Mouse (Mus musculus): ENCODE data around the gene Cst3. TPM values are rescaled to one million over a fixed set of nuclear protein-coding genes. Genes with fewer than 3 reads are reported as not detected.

Gene Cst3
- polyA plus RNA-seq (2015; fragmentation: Nextera tagmentation; extraction: Ambion mirVana), result 482 and 493 TPM in 2 replicates

DNA sequence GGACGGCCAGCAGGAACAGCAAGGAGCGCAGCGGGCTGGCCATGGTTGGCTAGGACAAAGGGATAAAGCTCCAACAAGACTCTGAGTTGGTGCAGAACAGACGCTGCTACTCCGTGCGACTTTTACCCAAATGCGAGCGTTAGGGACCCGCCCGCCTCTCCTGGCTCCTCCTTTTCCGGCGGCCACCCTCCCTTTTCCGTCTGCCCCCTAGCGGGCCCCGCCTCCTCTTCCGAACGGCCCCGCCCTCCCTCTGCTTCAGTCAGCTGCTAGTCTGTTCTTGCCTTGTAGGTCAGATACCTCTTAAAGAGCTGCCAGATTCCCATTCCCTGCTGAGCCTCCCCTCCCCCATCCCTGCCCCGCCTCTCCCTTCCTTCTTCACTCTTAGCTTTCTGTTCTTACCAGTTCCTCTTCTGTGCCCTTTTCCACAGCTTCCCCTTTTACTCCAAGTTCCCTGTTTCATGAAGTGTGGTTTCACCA lies at the start of gene Cst3:
Cst3 (minus strand) TSS at position 358 of the 477 bp plus-strand sequence.
- Histone ChIP-seq H3K27me3 (replicated peaks; ENCODE audit: control insufficient read depth, insufficient read depth, low read length) (no peaks in the 10 kb centered on the region), H3K27ac (ENCODE audit: low read length) (peak within 1 kb of the TSS; percentile 78), H3K36me3 (ENCODE audit: control insufficient read depth, insufficient read depth) (peaks cover 16% of the 10 kb centered on the region), H3K4me1 (replicated peaks; ENCODE audit: control insufficient read depth, insufficient read depth, low read length) (peaks cover 25% of the 10 kb centered on the region), H3K9me3 (ENCODE audit: control insufficient read depth, low read length) (no peaks in the 10 kb centered on the region), H3K4me3 (replicated peaks; ENCODE audit: low read length) (peak within 1 kb of the TSS; percentile 64), H3K4me2 (ENCODE audit: low read length) (peak within 1 kb of the TSS; percentile 88), H3K9ac (replicated peaks; ENCODE audit: low read depth, low read length) (peak within 1 kb of the TSS; percentile 89)
- WGBS, result 0% methylated on average over 19 of the region's 19 CpGs
- ATAC-seq, result peak; percentile 96

DNA sequence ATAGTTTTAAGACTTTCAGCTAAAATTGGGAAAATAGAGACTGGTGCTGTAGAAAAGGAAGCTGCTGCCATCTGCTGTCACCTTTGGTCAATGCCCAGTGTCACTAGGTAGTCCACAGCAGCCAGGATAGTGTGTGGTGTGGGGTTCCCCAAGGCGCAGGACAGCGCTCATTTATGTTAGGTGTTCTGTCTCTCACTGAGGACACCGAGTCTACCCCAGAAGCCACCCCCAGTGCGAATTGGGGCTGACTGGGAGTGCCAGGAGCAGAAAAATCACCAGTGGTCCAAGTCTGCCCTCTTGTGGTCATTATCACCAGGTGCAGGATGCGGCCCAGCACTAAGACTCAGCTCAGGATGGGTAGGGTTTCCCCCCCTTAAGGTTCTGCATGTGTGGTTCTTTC lies 26.8 kb upstream of the Cst3 start:
- no peaks in the 10 kb centered on the region for H3K4me1 ChIP-seq (replicated peaks; ENCODE audit: control insufficient read depth, insufficient read depth, low read length)
- H3K27ac ChIP-seq (ENCODE audit: low read length), result no peak overlapping the region
- no peaks in the 10 kb centered on the region for H3K36me3 ChIP-seq (ENCODE audit: control insufficient read depth, insufficient read depth)
- H3K4me2 ChIP-seq (ENCODE audit: low read length), result no peak overlapping the region
- H3K9me3 ChIP-seq (ENCODE audit: control insufficient read depth, low read length), result no peaks in the 10 kb centered on the region
- H3K27me3 ChIP-seq (replicated peaks; ENCODE audit: control insufficient read depth, insufficient read depth, low read length), result no peaks in the 10 kb centered on the region
- H3K9ac ChIP-seq (replicated peaks; ENCODE audit: low read depth, low read length), result no peak overlapping the region
- peak; percentile 87 for ATAC-seq
- no peak overlapping the region for H3K4me3 ChIP-seq (replicated peaks; ENCODE audit: low read length)
- 10% methylated on average over 5 of the region's 5 CpGs for WGBS

DNA sequence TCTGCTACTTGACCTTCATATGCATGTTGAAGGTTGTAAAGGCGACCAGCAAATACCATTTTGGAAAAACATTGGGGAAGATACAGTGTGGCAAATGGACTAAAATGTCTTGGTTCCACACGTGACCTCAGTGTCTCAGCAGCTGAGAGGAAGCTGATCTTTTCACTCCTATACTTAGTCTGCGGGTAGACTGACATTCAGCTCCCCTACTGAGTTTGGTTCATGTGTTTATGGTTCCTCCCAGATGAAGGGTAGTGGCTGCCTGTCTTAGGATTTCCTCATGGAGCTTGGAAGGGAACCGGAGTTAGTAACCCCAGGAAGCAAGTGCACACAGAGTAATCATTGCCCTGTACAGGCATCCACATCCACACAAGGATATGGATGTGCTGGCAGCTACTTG lies 24.8 kb upstream of the Cst3 start:
- ATAC-seq, result no peak
- Histone ChIP-seq H3K9ac (replicated peaks; ENCODE audit: low read depth, low read length) (no peak overlapping the region), H3K9me3 (ENCODE audit: control insufficient read depth, low read length) (no peaks in the 10 kb centered on the region), H3K4me3 (replicated peaks; ENCODE audit: low read length) (no peak overlapping the region), H3K36me3 (ENCODE audit: control insufficient read depth, insufficient read depth) (no peaks in the 10 kb centered on the region), H3K4me2 (ENCODE audit: low read length) (no peak overlapping the region), H3K27ac (ENCODE audit: low read length) (no peak overlapping the region), H3K4me1 (replicated peaks; ENCODE audit: control insufficient read depth, insufficient read depth, low read length) (no peaks in the 10 kb centered on the region), H3K27me3 (replicated peaks; ENCODE audit: control insufficient read depth, insufficient read depth, low read length) (no peaks in the 10 kb centered on the region)
- WGBS, result 78% methylated on average over 4 of the region's 4 CpGs

DNA sequence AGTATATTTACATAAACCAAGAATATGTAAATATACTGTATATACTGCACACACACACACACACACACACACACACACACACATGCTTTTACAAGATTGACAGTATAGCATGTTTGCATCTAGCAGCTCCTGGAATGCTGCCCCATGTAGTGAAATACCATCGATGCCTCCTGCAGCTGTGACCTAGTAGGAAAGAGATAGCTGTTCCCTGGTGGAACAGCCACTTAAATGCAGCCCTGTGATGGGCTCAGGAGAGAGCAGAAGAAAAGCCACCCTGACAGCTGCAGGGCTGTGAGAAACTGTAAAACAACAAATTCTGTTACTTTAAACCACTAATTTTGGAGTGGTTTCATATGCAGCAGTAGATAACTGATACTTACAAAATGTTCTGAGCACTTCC lies 20.7 kb upstream of the Cst3 start:
- Histone ChIP-seq H3K4me1 (replicated peaks; ENCODE audit: control insufficient read depth, insufficient read depth, low read length) (0 out of 2 replicates have a peak, but pooled peaks cover under 1% of the 10 kb centered on the region), H3K27me3 (replicated peaks; ENCODE audit: control insufficient read depth, insufficient read depth, low read length) (no peaks in the 10 kb centered on the region), H3K27ac (ENCODE audit: low read length) (no peak overlapping the region), H3K4me2 (ENCODE audit: low read length) (no peak overlapping the region), H3K9me3 (ENCODE audit: control insufficient read depth, low read length) (no peaks in the 10 kb centered on the region), H3K4me3 (replicated peaks; ENCODE audit: low read length) (no peak overlapping the region), H3K9ac (replicated peaks; ENCODE audit: low read depth, low read length) (no peak overlapping the region), H3K36me3 (ENCODE audit: control insufficient read depth, insufficient read depth) (no peaks in the 10 kb centered on the region)
- ATAC-seq, result no peak
- 93% methylated on average over 1 of the region's 1 CpGs for WGBS

DNA sequence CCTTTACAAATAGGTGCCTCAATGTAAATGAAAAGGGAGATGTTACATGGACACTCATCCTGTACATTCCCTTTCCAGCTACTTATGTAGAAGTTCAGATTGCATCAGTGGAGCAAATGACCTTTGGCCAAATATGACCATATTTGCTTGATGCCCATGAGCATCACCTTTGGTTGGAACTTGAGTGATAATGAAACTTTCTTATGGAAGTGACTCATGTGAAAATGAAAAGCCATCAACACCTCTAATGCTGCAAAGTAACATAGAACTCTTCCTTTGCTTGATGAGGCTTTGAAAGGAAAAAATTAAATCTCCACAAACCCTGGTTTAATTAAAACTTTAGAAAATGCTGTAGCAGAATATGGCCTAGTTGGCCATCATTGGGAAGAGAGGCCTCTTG lies 17.6 kb upstream of the Cst3 start:
- Histone ChIP-seq H3K4me2 (ENCODE audit: low read length) (no peak overlapping the region), H3K9me3 (ENCODE audit: control insufficient read depth, low read length) (no peaks in the 10 kb centered on the region), H3K27ac (ENCODE audit: low read length) (no peak overlapping the region), H3K4me3 (replicated peaks; ENCODE audit: low read length) (no peak overlapping the region), H3K36me3 (ENCODE audit: control insufficient read depth, insufficient read depth) (no peaks in the 10 kb centered on the region), H3K27me3 (replicated peaks; ENCODE audit: control insufficient read depth, insufficient read depth, low read length) (no peaks in the 10 kb centered on the region), H3K4me1 (replicated peaks; ENCODE audit: control insufficient read depth, insufficient read depth, low read length) (peaks cover 12% of the 10 kb centered on the region), H3K9ac (replicated peaks; ENCODE audit: low read depth, low read length) (no peak overlapping the region)
- ATAC-seq, result no peak

DNA sequence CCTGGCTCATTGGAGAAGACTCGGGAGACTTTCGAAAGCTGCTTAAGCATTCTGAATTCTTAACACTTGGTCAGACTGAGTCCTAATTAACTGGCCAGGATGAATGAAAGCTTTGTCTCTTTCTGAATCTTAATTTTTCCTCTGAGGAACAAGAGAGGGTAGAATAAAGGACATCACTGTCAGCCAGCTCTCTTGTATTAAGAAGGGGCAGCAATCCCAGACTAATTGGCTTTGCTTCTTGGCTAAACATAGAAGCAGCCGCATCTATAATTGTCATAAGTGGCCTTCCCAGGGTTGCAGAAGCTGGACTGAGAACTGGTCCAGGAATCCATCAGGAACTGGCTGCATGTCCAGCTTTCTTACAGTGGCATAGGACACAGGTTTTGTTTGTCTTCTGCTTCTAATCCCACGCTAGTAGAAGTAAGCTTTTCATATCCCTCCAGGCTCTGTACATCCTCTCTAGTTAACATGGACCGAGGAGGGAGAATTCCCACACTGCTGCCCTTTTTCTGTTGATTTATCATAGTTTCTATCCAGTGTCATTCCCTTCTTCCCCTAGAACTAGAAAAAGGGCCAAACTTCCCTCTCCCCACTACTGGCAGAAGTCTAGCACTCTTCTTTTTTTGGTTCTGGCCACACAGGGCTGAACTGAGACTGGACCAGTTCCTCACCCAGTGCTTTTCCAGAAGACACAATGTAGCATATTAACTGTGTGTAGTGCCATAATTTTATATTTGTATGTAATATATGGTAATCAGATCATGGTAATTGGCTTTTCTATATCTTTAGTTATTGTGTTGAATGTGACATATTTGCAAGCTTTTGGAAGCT lies 14.7 kb upstream of the Cst3 start:
- no peak overlapping the region for H3K4me2 ChIP-seq (ENCODE audit: low read length)
- H3K9ac ChIP-seq (replicated peaks; ENCODE audit: low read depth, low read length), result no peak overlapping the region
- H3K4me3 ChIP-seq (replicated peaks; ENCODE audit: low read length), result no peak overlapping the region
- H3K27ac ChIP-seq (ENCODE audit: low read length), result peak overlapping the region; percentile 80
- H3K9me3 ChIP-seq (ENCODE audit: control insufficient read depth, low read length), result no peaks in the 10 kb centered on the region
- ATAC-seq, result peak; percentile 94
- no peaks in the 10 kb centered on the region for H3K36me3 ChIP-seq (ENCODE audit: control insufficient read depth, insufficient read depth)
- peaks cover 12% of the 10 kb centered on the region for H3K4me1 ChIP-seq (replicated peaks; ENCODE audit: control insufficient read depth, insufficient read depth, low read length)
- no peaks in the 10 kb centered on the region for H3K27me3 ChIP-seq (replicated peaks; ENCODE audit: control insufficient read depth, insufficient read depth, low read length)
- 2% methylated on average over 5 of the region's 5 CpGs for WGBS

DNA sequence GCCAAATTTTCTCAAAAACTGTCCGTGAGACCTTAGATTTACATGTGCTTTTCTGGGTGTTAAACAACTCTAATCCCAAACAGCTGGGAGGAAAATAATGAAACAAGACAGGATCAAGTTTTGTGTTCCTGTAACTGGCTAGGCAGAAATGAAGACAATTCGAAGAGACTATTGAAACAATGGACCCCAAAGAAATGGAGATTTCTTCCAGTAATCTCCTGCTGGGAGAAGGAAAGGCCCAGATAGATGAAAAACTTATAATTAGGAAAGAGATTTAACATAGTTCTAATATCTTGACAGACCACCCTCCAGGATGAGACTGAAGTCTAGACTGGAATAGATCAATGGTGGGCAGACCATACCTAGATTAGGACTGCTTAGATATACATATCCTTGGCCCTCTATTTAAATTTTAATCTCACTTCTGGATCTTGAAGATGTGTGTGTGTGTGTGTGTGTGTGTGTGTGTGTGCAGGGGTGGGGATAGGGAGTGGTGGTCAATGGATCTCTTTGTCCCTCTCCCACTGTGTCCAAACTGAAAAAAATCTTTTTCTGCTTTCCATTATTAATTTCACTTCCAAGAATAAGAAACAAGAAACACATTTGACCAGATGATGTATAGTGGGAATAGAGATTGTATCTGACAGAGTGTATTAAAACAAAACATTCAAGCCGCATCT lies 14.0 kb upstream of the Cst3 start:
- H3K27me3 ChIP-seq (replicated peaks; ENCODE audit: control insufficient read depth, insufficient read depth, low read length), result no peaks in the 10 kb centered on the region
- peaks cover 12% of the 10 kb centered on the region for H3K4me1 ChIP-seq (replicated peaks; ENCODE audit: control insufficient read depth, insufficient read depth, low read length)
- H3K4me3 ChIP-seq (replicated peaks; ENCODE audit: low read length), result no peak overlapping the region
- H3K36me3 ChIP-seq (ENCODE audit: control insufficient read depth, insufficient read depth), result no peaks in the 10 kb centered on the region
- peak overlapping the region; percentile 80 for H3K27ac ChIP-seq (ENCODE audit: low read length)
- WGBS, result 5% methylated on average over 3 of the region's 3 CpGs
- no peak overlapping the region for H3K4me2 ChIP-seq (ENCODE audit: low read length)
- H3K9me3 ChIP-seq (ENCODE audit: control insufficient read depth, low read length), result no peaks in the 10 kb centered on the region
- peak; percentile 61 for ATAC-seq
- no peak overlapping the region for H3K9ac ChIP-seq (replicated peaks; ENCODE audit: low read depth, low read length)

DNA sequence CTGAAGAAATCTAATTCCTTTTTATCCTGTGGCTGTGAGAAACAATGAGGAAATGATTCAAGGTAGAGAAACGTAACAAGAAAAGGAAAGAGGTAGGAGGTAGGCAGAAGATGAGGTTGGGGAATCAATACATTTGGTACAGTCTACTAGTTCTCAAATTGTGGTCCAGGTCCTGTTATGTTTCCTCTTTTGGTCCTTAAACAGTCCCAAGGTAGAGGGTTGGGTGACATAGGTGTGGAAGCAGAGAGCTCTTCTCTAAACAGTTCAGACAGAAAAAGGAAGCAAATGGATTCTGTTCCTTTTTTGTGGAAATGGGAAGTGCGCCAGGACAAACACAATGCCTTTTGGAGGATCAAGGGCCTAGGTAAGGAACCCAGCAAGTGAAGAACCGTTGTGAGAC lies 13.4 kb upstream of the Cst3 start:
- H3K27me3 ChIP-seq (replicated peaks; ENCODE audit: control insufficient read depth, insufficient read depth, low read length), result no peaks in the 10 kb centered on the region
- no peak overlapping the region for H3K4me2 ChIP-seq (ENCODE audit: low read length)
- ATAC-seq, result no peak
- H3K9me3 ChIP-seq (ENCODE audit: control insufficient read depth, low read length), result no peaks in the 10 kb centered on the region
- 42% methylated on average over 3 of the region's 3 CpGs for WGBS
- H3K27ac ChIP-seq (ENCODE audit: low read length), result peak overlapping the region; percentile 69; the same call in 1 of the 2 replicates
- H3K4me1 ChIP-seq (replicated peaks; ENCODE audit: control insufficient read depth, insufficient read depth, low read length), result peaks cover 12% of the 10 kb centered on the region
- H3K4me3 ChIP-seq (replicated peaks; ENCODE audit: low read length), result no peak overlapping the region
- no peak overlapping the region for H3K9ac ChIP-seq (replicated peaks; ENCODE audit: low read depth, low read length)
- H3K36me3 ChIP-seq (ENCODE audit: control insufficient read depth, insufficient read depth), result no peaks in the 10 kb centered on the region

DNA sequence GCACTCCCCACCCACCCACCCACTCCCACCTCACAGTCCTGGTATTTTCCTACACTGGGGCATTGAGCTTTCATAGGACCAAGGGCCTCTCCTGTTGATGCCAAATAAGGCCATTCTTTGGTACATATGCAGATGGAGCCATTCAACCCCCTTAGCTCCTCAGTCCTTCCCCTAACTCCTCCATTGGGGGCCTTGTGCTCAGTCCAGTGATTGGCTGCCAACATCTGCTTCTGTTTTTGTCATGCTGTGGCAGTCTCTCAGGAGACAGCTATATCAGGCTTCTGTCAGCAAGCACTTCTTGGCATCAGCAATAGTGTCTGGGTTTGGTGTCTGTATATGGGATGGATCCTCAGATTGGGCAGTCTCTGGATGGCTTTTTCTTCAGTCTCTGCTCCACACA lies 9.2 kb upstream of the Cst3 start:
- Histone ChIP-seq H3K36me3 (ENCODE audit: control insufficient read depth, insufficient read depth) (no peaks in the 10 kb centered on the region), H3K4me3 (replicated peaks; ENCODE audit: low read length) (no peak overlapping the region), H3K4me2 (ENCODE audit: low read length) (no peak overlapping the region), H3K4me1 (replicated peaks; ENCODE audit: control insufficient read depth, insufficient read depth, low read length) (peaks cover 3% of the 10 kb centered on the region; the same call in 1 of the 2 replicates), H3K9me3 (ENCODE audit: control insufficient read depth, low read length) (no peaks in the 10 kb centered on the region), H3K27me3 (replicated peaks; ENCODE audit: control insufficient read depth, insufficient read depth, low read length) (no peaks in the 10 kb centered on the region), H3K27ac (ENCODE audit: low read length) (no peak overlapping the region), H3K9ac (replicated peaks; ENCODE audit: low read depth, low read length) (no peak overlapping the region)
- 0 out of 2 replicates have a peak, but pooled peaks have one; percentile 49 for ATAC-seq

Measured in forebrain, embryonic 16.5 days (tissue).